Mouse (Mus musculus) liver, postnatal 0 days (tissue): ENCODE data around the gene Mlxip.

Experiments
- CTCF ChIP-seq: sonication (generic); IDR thresholded peaks from 2 replicates; pipeline ENCODE4 v1.5.1; 2016; ENCODE audit warnings: antibody characterized with exemption, low read depth
- EP300 ChIP-seq: IDR thresholded peaks from 2 replicates; pipeline ENCODE4 v1.6.1; 2016; ENCODE audit warnings: antibody characterized with exemption, low read depth, mild to moderate bottlenecking

- no peak for TF ChIP-seq CTCF
- no peak for TF ChIP-seq EP300
Measured at GRCm38 (mm10) chr5:123390536-123391441, 3.8 kb upstream of the Mlxip start.
